Mouse (Mus musculus) forelimb bud, embryonic 11.5 days (tissue): ENCODE measurements around the gene Ccdc184.

Experiments used
- DNase-seq: peaks from one replicate; pipeline ENCODE4 v3.0.0-alpha.2; 2012; ENCODE audit warnings: low read depth, low spot score

Gene Ccdc184

GRCm38 (mm10) chr15:98166963-98167644, at the start of gene Ccdc184:
Gene Ccdc184, plus strand, starts transcription at chr15:98167158.
- DNase-seq: no peak

- no peak for DNase-seq
These were observed 47.6 kb upstream of the Ccdc184 start for GRCm38 (mm10) chr15:98119363-98119762.

- DNase-seq: no peak
These were observed 46.1 kb upstream of the Ccdc184 start for GRCm38 (mm10) chr15:98120831-98121230.

- no peak for DNase-seq
These were observed 36.0 kb upstream of the Ccdc184 start for GRCm38 (mm10) chr15:98131001-98131400.

GRCm38 (mm10) chr15:98131451-98131850, 35.5 kb upstream of the Ccdc184 start:
- DNase-seq: no peak

- no peak for DNase-seq
These were observed 34.9 kb upstream of the Ccdc184 start for GRCm38 (mm10) chr15:98131942-98132655.

- no peak for DNase-seq
These were observed 33.5 kb upstream of the Ccdc184 start for GRCm38 (mm10) chr15:98133471-98133870.

- DNase-seq: no peak
These were observed 32.9 kb upstream of the Ccdc184 start for GRCm38 (mm10) chr15:98134034-98134433.

GRCm38 (mm10) chr15:98134666-98135065, 32.3 kb upstream of the Ccdc184 start:
- DNase-seq: no peak

- no peak for DNase-seq
These were observed 31.3 kb upstream of the Ccdc184 start for GRCm38 (mm10) chr15:98135671-98136070.

GRCm38 (mm10) chr15:98136871-98137270, 30.1 kb upstream of the Ccdc184 start:
- no peak for DNase-seq

- no peak for DNase-seq
These were observed 27.2 kb upstream of the Ccdc184 start for GRCm38 (mm10) chr15:98139763-98140162.

GRCm38 (mm10) chr15:98140809-98141208, 26.1 kb upstream of the Ccdc184 start:
- no peak for DNase-seq

- DNase-seq: no peak
These were observed 24.4 kb upstream of the Ccdc184 start for GRCm38 (mm10) chr15:98142515-98142914.

GRCm38 (mm10) chr15:98144861-98145507, 22.0 kb upstream of the Ccdc184 start:
- DNase-seq: no peak

- DNase-seq: peak; percentile 95
These were observed 21.3 kb upstream of the Ccdc184 start for GRCm38 (mm10) chr15:98145559-98146181.

- no peak for DNase-seq
These were observed 18.6 kb upstream of the Ccdc184 start for GRCm38 (mm10) chr15:98148356-98148755.

- no peak for DNase-seq
These were observed 17.8 kb upstream of the Ccdc184 start for GRCm38 (mm10) chr15:98149166-98149602.

GRCm38 (mm10) chr15:98152916-98153315, 14.0 kb upstream of the Ccdc184 start:
- DNase-seq: no peak

- peak; percentile 54 for DNase-seq
These were observed 13.3 kb upstream of the Ccdc184 start for GRCm38 (mm10) chr15:98153625-98154024.

GRCm38 (mm10) chr15:98154146-98154545, 12.8 kb upstream of the Ccdc184 start:
- no peak for DNase-seq

- DNase-seq: no peak
These were observed 12.3 kb upstream of the Ccdc184 start for GRCm38 (mm10) chr15:98154631-98155030.
